Mouse (Mus musculus) left cerebral cortex, postnatal 25 days (tissue): Measurements from ENCODE around the gene Smok3a. TPM values are rescaled to one million over a fixed set of nuclear protein-coding genes. Genes with fewer than 3 reads are reported as not detected.

Source experiments
- DNase-seq, 2 experiments: peaks; one replicate each; pipeline ENCODE4 v3.0.0; 2022; ENCODE audit warnings: low spot score in 2 of 2, mixed read lengths in 1 of 2
- intact Hi-C: fragments of 180-260 bp; cut with DNase I; formaldehyde crosslinking; loops from one replicate; pipeline ENCODE4 v1.15.1; 2025
- total RNA-seq, 2 experiments: library from RNA; stranded (reverse); gene quantifications; 2 replicates each; pipeline ENCODE4 v1.2.3; 2021

Smok3a gene
- total RNA-seq, 2 experiments from 2014 or later, result not detected

GRCm38 (mm10) chr5:138083936-138084335 is 62.9 kb downstream of the Smok3a start:
- no peak for DNase-seq
- intact Hi-C loops, result loop anchor here (2.0 kb wide), 1 partner anchor 71 kb away; the partner anchor contains the start of gene Zfp113

Other genes with a start within 250 kb of the Smok3a start
- 10 to 100 TPM; 23.4 to 27.1 TPM for gene Ppp1r35, start 242.4 kb upstream of the Smok3a start, total RNA-seq
- gene Mepce, start 233.6 kb upstream of the Smok3a start, total RNA-seq, result 10 to 100 TPM; 41.4 to 45.0 TPM
- 1 to 10 TPM; 4.6 to 6.7 TPM for gene Zcwpw1, start 233.5 kb upstream of the Smok3a start, total RNA-seq
- gene Pilra, start 185.0 kb upstream of the Smok3a start, total RNA-seq, result 1 to 10 TPM in 1 of 2 experiments, under 1 TPM in 1; 0.92 to 1.2 TPM
- gene Pilrb1, start 163.2 kb upstream of the Smok3a start, total RNA-seq, result not detected
- not detected for gene Pilrb2, start 149.4 kb upstream of the Smok3a start, total RNA-seq
- under 1 TPM; 0.11 to 0.18 TPM for gene Cyp3a13, start 99.6 kb upstream of the Smok3a start, total RNA-seq
- gene Gjc3, start 58.2 kb upstream of the Smok3a start, total RNA-seq, result 10 to 100 TPM; 16.3 to 22.4 TPM
- gene Azgp1, start 39.7 kb upstream of the Smok3a start, total RNA-seq, result not detected
- gene Smok3b, start 168 bp downstream of the Smok3a start, total RNA-seq, result not detected
- gene Smok3c, start 31.9 kb downstream of the Smok3a start, total RNA-seq, result not detected
- 10 to 100 TPM; 39.4 to 40.5 TPM for gene Zkscan1, start 63.8 kb downstream of the Smok3a start, total RNA-seq
- 10 to 100 TPM; 16.4 to 16.6 TPM for gene Zscan21, start 95.6 kb downstream of the Smok3a start, total RNA-seq
- gene Zfp113, start 134.5 kb downstream of the Smok3a start, total RNA-seq, result 10 to 100 TPM; 11.5 to 16.9 TPM
- gene Cops6, start 139.8 kb downstream of the Smok3a start, total RNA-seq, result 100 to 1,000 TPM; 130 to 133 TPM
- 10 to 100 TPM; 22.9 to 23.4 TPM for gene Ap4m1, start 150.7 kb downstream of the Smok3a start, total RNA-seq
- gene Mcm7, start 151.2 kb downstream of the Smok3a start, total RNA-seq, result 10 to 100 TPM; 11.7 to 13.7 TPM
- 10 to 100 TPM; 39.3 to 42.0 TPM for gene Taf6, start 166.2 kb downstream of the Smok3a start, total RNA-seq
- 10 to 100 TPM; 15.6 to 16.9 TPM for gene Cnpy4, start 166.2 kb downstream of the Smok3a start, total RNA-seq
- 10 to 100 TPM in 1 of 2 experiments, 1 to 10 TPM in 1; 8.9 to 10.3 TPM for gene Mblac1, start 173.1 kb downstream of the Smok3a start, total RNA-seq
- gene Nxpe5, start 204.6 kb downstream of the Smok3a start, total RNA-seq, result under 1 TPM in 1 of 2 experiments, not detected in 1; 0.23 TPM
- gene Lamtor4, start 234.2 kb downstream of the Smok3a start, total RNA-seq, result 10 to 100 TPM; 56.9 to 59.8 TPM
- 10 to 100 TPM; 62.2 to 65.8 TPM for gene BC037034, start 242.8 kb downstream of the Smok3a start, total RNA-seq